Mouse (Mus musculus) adrenal gland, postnatal 10 days (tissue): ENCODE data around the gene BC035947. TPM values are rescaled to one million over a fixed set of nuclear protein-coding genes. Genes with fewer than 3 reads are reported as not detected.
A peak's percentile ranks its signal among the peaks of the same experiment; 100 is the strongest.

Source experiments
- DNase-seq: peaks from one replicate; pipeline ENCODE4 v3.0.0; 2021; ENCODE audit warnings: mixed read lengths
- total RNA-seq, 2 experiments: library from RNA; stranded (reverse); gene quantifications; 2 replicates each; pipeline ENCODE4 v1.2.3; 2021

Gene BC035947
- total RNA-seq, 2 experiments from 2014 or later = 0.33 to 0.36 TPM

- DNase-seq = no peak
Measured at GRCm38 (mm10) chr1:78501036-78501435, 10.9 kb downstream of the BC035947 start.

- no peak for DNase-seq
Measured at GRCm38 (mm10) chr1:78490143-78490542, 21.8 kb downstream of the BC035947 start.

- DNase-seq = peak; percentile 92
Measured at GRCm38 (mm10) chr1:78488752-78489492, 23.0 kb downstream of the BC035947 start, which contains the start of gene Farsb. Gene Farsb (minus strand): TSS chr1:78488897.

- DNase-seq = no peak
Measured at GRCm38 (mm10) chr1:78488427-78488751, 23.6 kb downstream of the BC035947 start.

GRCm38 (mm10) chr1:78484361-78484760 lies 27.6 kb downstream of the BC035947 start:
- no peak for DNase-seq

- DNase-seq = no peak
Measured at GRCm38 (mm10) chr1:78483430-78483829, 28.5 kb downstream of the BC035947 start.

GRCm38 (mm10) chr1:78472441-78472840 lies 39.5 kb downstream of the BC035947 start:
- no peak for DNase-seq

GRCm38 (mm10) chr1:78454659-78455058 lies 57.3 kb downstream of the BC035947 start:
- peak; percentile 33 for DNase-seq

- DNase-seq = no peak
Measured at GRCm38 (mm10) chr1:78453886-78454285, 58.1 kb downstream of the BC035947 start.

- DNase-seq = no peak
Measured at GRCm38 (mm10) chr1:78452544-78452943, 59.4 kb downstream of the BC035947 start.

- no peak for DNase-seq
Measured at GRCm38 (mm10) chr1:78451070-78451854, 60.7 kb downstream of the BC035947 start.

GRCm38 (mm10) chr1:78448091-78448490 lies 63.9 kb downstream of the BC035947 start:
- DNase-seq = no peak

Other genes with a start within 250 kb of the BC035947 start
- gene Sgpp2, start 201.8 kb downstream of the BC035947 start, total RNA-seq = 1 to 10 TPM; 2.2 to 3.5 TPM
- gene Farsb, start 23.3 kb downstream of the BC035947 start, total RNA-seq = 10 to 100 TPM; 58.7 to 60.2 TPM
- 1 to 10 TPM; 1.8 to 2.4 TPM for gene Mogat1, start 1.2 kb downstream of the BC035947 start, total RNA-seq
- 10 to 100 TPM; 14.7 to 19.8 TPM for gene Acsl3, start 145.7 kb upstream of the BC035947 start, total RNA-seq
- gene Utp14b, start 145.9 kb upstream of the BC035947 start, total RNA-seq = 1 to 10 TPM; 3.7 to 4.4 TPM